Mouse (Mus musculus) heart, postnatal 0 days (tissue): ENCODE data around the gene Frzb.

Source experiments
- CTCF ChIP-seq: IDR thresholded peaks from 2 replicates; pipeline ENCODE4 v1.5.1; 2016; ENCODE audit warnings: antibody characterized with exemption, control low read depth, low read depth
- EP300 ChIP-seq: IDR thresholded peaks from 2 replicates; pipeline ENCODE4 v1.6.1; 2016; ENCODE audit warnings: antibody characterized with exemption, low read depth

DNA sequence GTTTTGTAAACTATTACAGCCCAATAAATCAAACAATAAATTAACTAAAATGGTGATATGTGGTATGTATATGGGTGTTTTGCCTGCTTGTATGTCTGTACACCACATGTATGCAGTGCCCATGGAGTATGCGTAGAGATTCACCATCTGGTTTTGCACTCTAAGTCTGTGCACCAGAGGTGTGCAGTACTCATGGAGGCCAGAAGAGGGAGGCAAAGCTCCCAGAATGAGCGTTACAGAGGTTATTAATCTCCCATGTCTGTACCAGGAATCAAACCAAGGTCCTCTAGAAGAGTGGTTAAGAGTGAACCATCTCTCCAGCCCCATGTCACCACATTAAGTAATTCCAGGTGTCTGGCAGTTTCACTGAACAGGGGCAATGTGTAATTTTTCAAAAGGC is 3.5 kb downstream of the Frzb start:
- TF ChIP-seq CTCF (no peak), EP300 (no peak)
